29 mouse cellular contexts compared by ENCODE assay signal in the genomic region with DNA sequence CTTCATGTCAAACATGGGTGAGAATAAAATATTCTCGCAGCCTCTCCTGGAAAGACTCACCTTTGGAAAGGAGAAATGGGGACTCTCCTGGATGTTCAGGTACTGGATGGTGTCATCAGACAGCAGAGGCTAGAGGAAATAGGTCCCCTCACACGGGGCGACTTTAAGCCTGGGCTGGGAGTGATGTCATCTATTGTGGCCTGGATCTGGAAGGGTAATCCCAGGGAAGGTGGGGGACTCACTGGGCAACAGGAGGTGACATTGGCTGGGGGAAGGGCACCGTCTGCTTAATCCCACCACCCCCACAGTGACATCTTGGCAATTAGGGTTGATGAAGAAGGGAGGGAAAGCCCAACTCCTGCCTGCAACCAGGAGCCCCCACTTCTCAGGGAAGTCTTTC. TPM values are rescaled to one million over a fixed set of nuclear protein-coding genes. Genes with fewer than 3 reads are reported as not detected.
"Had no signal": no experiment of that assay in that cellular context is flagged by ENCODE, and none has a peak within 500 bp of the region (broad histone marks: within the 10 kb centered on the region; RNA-seq: fewer than 3 reads in every experiment).

A gene (minus strand): TSS at position 213 of the 400 bp plus-strand sequence.

- H3K36me3 ChIP-seq: heart, embryonic 13.5 days; heart, embryonic 15.5 days; hindbrain, embryonic 10.5 days; hindbrain, embryonic 12.5 days; intestine, embryonic 15.5 days; kidney, embryonic 15.5 days; limb, embryonic 13.5 days had no signal

- H3K27me3 ChIP-seq: heart, embryonic 13.5 days; heart, embryonic 15.5 days; hindbrain, embryonic 12.5 days; intestine, embryonic 15.5 days; kidney, embryonic 15.5 days; limb, embryonic 13.5 days had no signal

- H3K27ac ChIP-seq: gastrocnemius, adult 2 months; heart, adult 2 months; heart, embryonic 13.5 days; heart, embryonic 15.5 days; hindbrain, embryonic 10.5 days; hindbrain, embryonic 12.5 days; hindbrain, embryonic 14.5 days; intestine, embryonic 15.5 days; kidney, embryonic 15.5 days; kidney, postnatal 0 days; limb, embryonic 13.5 days had no signal

- ATAC-seq: forebrain, embryonic 16.5 days; hindbrain, embryonic 16.5 days; inflammation-experienced regulatory T-cells, adult 6 months; intestine, embryonic 15.5 days; intestine, postnatal 0 days had no signal

- H3K9me3 ChIP-seq: heart, embryonic 13.5 days; heart, embryonic 15.5 days; hindbrain, embryonic 12.5 days; intestine, embryonic 15.5 days; kidney, embryonic 15.5 days; limb, embryonic 13.5 days had no signal

- H3K4me2 ChIP-seq: heart, embryonic 11.5 days; heart, embryonic 13.5 days; heart, embryonic 15.5 days; hindbrain, embryonic 12.5 days; hindbrain, embryonic 14.5 days; intestine, embryonic 15.5 days; kidney, embryonic 15.5 days; limb, embryonic 13.5 days had no signal

- DNase-seq: gastrocnemius, adult 2 months; gastrocnemius, postnatal 10 days; gastrocnemius, postnatal 25 days; heart, adult 2 months; heart, postnatal 4 days; kidney, adult 18-20 months; kidney, adult 9 months; kidney, postnatal 14 days; kidney, postnatal 36 days; layer of hippocampus, adult 9-11 months; layer of hippocampus, postnatal 36 days; left cerebral cortex, postnatal 4 days had no signal

- H3K4me3 ChIP-seq: gastrocnemius, adult 2 months; heart, adult 2 months; heart, embryonic 13.5 days; heart, embryonic 15.5 days; hindbrain, embryonic 10.5 days; hindbrain, embryonic 12.5 days; intestine, embryonic 15.5 days; kidney, embryonic 15.5 days; limb, embryonic 13.5 days had no signal

- H3K9ac ChIP-seq: heart, embryonic 13.5 days; heart, embryonic 15.5 days; hindbrain, embryonic 12.5 days; hindbrain, embryonic 14.5 days; intestine, embryonic 15.5 days; kidney, embryonic 15.5 days; limb, embryonic 13.5 days had no signal

- H3K4me1 ChIP-seq: heart, embryonic 13.5 days; heart, embryonic 15.5 days; hindbrain, embryonic 12.5 days; intestine, embryonic 15.5 days; kidney, embryonic 15.5 days; limb, embryonic 13.5 days had no signal

RNA-seq across cellular contexts. Expression of the gene that starts here (rescaled TPM):
- polyA plus RNA-seq: forebrain, embryonic 16.5 days; heart, adult 2 months; heart, embryonic 11.5 days; heart, embryonic 13.5 days; heart, embryonic 15.5 days; heart, postnatal 0 days; hindbrain, embryonic 10.5 days; hindbrain, embryonic 12.5 days; hindbrain, embryonic 14.5 days; hindbrain, embryonic 16.5 days; inflammation-experienced regulatory T-cells, adult 6 months; intestine, embryonic 15.5 days; intestine, postnatal 0 days; kidney, embryonic 15.5 days; kidney, postnatal 0 days; large intestine, adult 2 months; limb, embryonic 11.5 days; limb, embryonic 13.5 days had no signal
